Mouse (Mus musculus): ENCODE data around the gene Fntb.
"Not testable (repeated sequence)": the region's sequence is repeated elsewhere in the genome, so short reads cannot be mapped to it uniquely, and the experiment has no call there.

Gene Fntb

DNA sequence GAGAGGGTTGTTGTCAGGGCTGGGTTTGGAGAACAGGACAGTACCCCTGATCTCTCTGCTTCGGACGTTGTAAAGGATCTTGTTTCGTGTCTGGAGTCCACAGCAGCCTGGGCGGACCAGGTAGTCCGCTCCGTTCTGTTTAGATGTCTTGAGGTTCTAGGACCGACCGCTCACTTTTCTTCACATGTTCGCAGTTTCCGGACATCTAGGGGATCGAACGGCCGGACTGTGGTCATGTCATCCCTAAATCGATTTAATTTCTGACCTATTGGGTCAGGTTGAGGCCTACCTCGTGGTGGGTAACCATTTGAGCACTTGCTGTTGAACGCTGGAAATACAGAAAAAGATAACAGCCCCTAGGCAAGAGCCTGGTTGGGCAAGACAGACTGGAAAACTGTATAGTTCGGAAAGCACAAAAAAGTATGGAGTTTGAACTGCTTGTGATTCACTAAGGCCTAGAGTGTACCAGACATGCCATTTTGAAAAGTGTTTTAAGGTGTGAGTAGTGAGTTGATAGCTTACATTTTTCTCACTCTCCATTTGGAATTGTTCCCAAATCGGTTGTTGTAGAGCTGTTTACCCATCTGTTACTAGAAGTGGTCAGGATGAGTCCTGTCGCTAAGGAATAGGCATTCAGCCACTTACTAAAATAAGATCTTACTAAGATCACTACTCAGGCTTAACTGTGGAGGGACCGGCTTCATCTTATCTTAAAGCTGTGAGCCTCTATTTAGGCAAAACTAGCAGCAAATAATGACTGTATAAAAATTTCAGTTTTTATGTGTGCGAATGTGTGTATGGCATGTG, 72.7 kb downstream of the Fntb start:
- no peak for DNase-seq

DNA sequence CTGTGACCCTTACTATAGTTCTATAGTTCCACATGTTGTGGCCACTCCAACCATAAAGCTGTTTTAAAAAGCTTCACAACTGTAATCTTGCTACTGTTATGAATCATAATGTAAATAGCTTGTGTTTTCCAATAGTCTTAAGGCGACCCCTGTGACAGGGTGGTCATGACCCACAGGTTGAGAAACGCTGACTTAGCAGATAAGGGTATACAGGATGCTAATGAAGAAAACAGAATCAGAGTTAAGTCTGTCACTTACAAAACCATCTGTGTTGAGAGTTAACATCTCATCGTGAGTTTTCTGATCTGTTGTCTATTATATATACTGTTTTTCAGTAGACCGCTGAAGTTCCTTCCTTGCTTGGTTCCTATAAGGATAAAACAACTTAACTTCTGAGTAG, 73.9 kb downstream of the Fntb start:
- no peak for DNase-seq

DNA sequence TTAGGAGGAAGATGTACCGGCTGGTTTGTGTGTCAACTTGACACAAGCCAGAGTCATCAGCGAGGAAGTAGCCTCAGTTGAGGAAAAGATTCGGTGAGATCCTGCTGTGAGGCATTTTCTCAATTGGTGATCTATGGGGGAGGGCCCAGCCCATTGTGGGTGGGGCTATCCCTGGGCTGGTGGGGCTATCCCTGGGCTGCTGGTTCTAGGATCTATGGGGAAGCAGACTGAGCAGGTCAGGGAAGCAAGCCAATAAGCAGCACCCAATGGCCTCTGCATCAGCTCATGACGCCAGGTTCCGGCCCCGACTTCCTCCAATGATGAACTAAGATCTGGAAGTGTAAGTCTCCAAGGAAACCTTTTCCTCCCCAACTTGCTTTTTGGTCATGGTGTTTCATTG, 74.7 kb downstream of the Fntb start:
- no peak for DNase-seq

DNA sequence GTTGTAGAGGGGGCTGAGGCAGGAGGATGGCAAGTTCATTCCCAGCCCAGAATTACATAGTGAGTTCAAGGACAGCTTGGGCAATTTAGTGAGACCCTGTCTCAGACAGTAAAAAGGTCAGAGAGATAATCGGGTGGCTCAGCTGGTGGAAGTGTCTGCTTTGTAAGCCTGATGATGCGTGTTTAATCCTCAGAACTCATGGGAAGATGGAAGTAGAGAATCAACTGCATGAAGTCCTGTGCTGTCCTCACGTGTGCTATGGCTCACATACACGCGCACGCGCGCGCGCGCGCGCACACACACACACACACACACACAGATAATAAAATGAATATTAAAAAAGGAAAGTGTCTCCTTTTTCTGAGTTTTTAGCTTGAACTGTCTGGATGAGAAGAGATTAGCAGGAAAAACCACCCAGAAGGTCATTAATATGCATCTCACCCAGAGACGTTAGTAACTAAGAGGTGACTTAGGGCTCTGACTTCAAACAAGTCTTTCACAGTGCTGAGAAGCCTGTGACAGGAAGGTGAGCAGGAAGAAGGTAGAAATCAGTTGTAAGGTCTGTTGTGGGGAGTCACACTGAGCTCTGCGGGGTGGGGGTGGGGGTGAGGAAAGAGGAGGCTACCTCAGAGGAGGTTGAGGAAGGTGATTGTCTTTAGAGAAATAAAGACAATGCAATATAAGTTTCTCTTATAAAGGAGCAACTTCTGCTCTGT, 79.1 kb downstream of the Fntb start:
- DNase-seq, result no peak

DNA sequence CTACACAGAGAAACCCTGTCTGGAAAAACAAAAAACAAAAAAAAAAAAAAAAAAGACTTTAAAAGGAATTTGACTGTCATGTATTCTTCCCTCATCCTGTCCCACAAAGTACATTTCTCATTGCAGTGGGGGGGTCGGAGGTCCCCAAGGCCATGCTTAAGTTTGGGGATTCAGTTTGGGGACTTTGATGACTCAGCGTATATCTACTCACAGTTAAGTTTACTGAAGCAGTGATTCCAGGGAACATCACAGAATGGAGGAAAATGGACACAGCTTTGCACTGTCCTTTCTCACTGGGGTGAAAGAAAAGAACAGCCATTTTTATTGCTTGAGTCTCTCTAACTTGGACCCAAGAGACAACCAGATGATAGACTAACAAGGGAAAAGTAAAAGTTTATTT, 87.0 kb downstream of the Fntb start:
- no peak for DNase-seq

DNA sequence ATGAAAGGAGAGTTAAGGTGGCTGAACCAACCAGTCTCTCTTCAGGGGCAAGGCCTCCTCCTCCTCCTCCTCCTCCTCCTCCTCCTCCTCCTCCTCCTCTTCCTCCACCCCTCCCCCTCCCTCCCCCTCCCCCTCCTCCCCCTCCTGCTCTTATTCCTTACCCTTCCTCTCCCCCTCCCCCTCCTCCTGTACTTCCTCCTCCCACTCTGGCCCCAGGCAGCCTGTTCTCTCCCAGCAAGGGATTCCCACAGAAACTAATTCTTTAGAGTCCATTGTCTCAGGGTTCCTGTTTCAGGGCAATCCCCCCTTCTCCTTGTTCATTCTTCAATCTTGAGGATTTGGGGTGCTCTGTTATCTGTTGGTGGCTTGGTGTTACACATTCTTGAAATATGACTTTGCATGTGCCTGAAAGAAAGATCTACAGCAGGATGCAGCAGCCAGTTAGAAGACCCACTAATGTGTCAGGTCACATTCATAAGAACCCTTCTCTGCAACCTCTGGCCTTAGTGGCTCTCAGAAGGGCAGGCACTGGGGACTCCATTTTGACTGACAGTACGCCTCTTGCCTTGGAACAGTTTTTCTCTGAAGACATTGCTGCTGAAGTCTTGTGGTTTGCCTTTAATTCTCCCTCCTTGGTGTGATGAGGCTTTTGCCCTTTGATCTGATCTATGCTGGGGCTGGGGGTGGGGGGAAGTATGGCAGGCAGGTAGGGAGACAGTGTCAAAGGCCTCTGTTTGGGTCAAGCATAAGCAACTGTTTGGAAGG, 88.2 kb downstream of the Fntb start:
- no peak for DNase-seq

DNA sequence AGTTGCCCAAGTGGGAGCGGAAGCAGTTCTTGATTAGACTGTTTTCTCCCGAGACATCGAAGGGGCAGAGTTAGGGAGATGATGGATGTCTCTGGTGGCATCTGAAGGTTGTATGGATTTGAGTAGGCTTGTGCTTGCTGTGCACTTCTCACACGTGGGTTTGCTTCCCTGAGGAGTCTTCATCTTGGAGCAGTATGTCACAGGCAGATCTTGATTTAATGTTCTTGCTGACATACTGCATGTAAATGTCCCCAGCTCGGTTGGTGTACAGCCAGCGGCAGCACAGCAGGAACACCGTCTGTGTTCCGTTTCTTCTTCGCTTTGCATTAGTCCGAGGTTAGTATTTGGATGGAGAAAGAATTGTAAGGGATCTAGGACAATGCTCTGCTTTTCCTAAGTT, 91.7 kb downstream of the Fntb start:
- DNase-seq, result peak; percentile 58 to 67

DNA sequence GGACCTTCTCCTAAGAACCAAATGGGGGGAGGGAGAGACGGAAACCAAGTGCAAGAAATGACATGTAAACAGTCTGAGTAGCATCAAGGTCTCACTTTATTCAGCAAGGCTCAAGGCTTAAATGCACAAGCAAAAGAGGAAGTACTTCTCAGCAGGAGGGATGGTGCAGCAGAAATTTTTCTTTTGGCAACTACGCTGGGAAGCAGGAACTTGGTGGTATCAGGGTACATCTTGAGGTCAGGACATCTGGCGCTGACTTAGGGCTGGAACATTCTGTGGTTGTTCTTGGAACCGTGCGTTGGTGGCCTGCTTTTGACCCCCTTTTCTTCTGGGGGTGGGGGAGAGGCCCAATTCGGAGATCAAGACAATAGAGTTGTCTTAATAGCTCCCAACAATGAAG, 93.4 kb downstream of the Fntb start:
- DNase-seq, result not testable (repeated sequence)

DNA sequence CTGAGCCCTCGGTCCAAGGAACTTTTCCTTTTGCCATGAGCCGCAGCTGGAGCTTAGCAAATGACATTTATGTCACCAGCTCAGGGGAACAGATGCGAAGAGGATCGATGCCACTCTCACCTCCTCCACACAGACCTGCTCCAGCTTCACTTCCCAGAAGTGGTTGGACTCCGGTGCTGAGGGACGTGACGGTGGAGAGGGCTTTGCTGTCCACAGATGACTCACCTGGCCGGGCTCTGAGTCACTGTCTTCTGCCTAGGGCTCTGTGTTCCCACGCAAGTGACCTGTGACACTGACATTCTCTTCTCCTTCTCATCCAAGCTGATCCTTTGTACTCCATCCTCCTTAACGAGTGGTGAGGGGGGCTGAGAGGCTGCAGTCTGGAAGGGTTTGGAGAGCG, 98.3 kb downstream of the Fntb start:
- no peak for DNase-seq

DNA sequence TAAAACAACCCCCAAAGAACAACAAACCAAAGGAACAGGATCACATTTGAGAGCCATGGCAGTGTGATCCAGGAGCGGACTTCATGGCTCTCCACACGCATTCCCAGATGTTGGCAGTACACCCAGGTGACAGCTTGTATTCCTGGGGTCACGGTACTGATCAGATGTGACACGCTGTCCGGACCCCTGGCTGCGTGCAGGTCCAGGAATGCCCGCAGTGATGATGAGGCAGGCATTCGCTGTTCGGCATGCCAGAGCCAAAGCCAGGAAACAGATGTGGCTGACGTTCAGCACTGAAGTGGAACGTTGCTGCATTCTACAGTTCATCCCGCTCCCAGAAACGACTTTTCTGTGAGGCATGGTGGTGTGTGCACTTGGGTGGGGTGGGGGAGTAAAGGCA, 99.9 kb downstream of the Fntb start:
- DNase-seq, result no peak

DNA sequence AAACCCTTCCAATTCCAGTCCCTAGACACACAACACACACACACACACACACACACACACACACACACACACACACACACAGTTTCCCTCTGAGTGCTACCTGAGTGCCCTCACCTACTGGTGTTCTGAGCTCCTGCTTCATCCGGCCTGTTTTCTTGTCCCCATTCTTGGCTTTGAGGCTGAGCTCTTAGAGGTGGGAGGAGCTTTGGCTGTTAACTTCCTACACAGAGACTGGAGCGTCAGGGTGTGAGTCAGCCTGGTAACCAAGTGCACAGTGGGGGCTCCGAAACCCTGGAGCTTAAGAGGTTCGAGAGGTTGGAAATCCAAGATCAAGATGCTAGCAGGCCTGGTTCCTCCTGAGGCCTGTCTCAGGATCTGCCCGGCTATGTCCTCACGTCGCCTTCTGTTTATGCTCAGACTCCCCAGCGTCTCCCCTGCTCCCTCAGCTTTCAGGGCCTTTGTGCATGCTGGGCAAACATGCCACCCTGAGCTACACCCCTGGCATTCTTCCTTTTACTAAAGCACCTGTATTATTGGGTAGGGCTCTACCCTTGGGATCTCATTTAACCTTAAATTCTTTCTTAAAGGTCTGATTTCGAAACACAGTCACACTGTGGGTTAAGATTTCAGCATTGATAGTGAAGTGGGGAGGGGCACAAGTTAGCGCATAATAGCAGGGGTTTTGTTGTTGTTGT, 102.3 kb downstream of the Fntb start:
- DNase-seq, result peak; percentile 29 to 45

DNA sequence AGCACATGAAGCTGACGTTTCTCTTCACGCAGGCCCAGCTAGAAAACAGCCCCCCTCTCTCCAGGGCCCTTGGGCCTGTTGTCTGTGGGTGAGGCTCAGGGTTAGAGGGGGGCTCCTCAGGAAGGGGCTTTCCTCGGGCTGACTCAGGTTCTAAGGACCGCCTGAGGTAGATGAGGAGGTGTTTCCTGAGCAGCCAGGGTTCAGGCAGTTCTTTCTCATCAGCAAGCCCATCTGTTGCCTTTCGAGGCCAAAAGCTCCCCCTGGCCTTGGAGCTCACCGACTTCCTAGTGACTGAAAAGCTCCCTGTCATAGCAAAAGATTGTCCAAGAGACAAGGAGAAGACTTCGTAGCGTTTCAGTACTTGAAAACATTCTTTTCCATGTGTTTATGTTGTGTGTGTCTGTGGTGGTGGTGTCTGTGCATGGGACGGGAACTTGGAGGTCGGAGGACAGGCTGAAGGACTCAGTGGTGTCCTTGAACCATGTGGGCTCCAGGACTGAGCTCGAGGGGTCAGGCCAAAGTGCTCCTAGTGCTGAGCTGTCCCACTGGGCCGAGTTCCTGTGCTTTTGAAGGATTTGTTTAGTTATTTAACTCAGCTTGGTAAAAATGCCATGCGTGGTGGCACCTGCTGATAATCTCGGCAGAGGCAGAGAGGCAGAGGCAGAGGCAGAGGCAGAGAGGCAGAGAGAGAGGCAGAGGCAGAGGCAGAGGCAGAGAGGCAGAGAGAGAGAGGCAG, 103.2 kb downstream of the Fntb start:
- DNase-seq, result peak; percentile 54 to 55

DNA sequence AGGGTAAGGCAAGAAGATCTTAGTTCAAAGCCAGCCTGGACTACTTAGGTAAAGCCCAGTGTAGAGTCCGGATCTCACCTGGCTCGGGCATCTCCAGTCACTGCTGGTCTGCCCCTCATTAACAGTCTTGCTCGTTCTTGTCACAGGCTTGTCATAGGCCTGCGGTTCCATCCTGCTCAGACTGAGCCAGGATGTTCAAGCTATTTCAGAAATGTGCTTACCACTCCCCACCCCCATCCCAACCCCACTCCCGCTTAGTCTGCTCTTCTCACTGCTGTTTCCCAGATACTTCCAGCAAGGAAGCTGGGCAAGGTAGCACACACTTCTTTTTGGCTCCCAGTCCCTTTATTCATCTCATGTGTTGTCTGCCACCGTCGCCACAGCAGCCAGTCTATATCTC, 104.2 kb downstream of the Fntb start:
- DNase-seq, result no peak

DNA sequence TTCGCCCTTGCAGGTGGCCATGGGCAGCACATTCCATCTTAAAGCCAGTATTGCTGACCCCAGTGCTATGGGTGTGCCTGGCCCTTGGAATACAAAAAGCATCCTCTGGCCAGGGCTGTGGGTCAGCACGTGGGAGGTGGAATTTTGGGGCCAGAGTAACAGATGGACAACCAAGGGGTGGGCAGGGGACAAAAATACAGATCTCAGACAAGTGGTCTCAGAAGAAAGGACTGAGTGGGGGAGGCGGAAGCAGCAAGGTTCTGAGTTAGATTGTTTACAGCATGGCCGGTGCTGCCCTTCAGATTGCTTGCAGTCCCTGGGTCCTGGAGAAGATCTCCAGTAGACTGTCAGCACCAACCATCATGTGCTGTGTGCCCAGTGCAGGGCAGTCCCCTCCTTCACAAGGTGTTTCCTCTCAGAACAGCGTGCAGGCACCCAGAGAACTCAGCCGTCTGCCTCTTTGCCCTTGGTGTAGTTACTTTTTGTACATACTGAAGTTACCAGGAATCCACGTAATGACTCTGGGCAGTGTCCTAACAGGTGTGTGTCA, 107.5 kb downstream of the Fntb start:
- peak in 1 of 2 experiments; percentile 34 for DNase-seq

DNA sequence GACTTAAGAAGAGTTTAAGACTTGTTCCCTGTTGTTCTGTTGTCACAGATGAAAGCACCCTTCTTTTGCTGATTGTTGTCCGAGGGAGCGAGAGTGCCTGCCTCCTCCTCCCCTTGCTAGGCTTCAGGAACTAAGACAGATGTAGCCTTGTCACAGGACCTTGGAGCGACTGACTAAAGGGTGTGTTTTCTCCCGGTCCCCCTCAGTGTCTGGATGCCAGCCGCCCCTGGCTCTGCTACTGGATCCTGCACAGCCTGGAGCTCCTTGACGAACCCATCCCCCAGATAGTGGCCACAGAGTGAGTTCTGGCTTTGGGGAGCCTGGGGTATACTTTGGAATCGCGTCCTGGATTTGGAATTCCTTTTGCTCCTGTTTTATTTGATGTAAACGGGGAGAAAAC, 109.4 kb downstream of the Fntb start:
- no peak for DNase-seq

DNA sequence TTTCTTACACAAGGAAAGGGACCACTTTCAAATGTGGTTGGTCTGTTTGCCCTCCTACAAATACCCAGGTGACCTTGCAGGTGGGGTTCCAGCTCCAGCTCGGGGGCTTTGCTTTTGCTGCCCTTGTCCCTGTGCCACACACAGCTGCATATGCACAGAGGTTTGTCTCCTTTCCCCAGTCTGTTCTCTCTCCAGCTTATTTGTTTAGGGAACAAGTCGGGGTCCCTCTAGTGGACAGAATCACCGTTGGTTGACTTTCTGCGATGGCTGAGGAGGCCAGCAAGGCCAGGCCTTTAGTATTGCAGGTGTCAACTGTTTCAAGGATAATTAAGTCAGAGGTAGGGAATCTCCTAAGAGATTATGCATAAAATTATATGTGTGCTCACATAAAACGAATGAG, 113.9 kb downstream of the Fntb start:
- DNase-seq, result peak; percentile 84 to 88

DNA sequence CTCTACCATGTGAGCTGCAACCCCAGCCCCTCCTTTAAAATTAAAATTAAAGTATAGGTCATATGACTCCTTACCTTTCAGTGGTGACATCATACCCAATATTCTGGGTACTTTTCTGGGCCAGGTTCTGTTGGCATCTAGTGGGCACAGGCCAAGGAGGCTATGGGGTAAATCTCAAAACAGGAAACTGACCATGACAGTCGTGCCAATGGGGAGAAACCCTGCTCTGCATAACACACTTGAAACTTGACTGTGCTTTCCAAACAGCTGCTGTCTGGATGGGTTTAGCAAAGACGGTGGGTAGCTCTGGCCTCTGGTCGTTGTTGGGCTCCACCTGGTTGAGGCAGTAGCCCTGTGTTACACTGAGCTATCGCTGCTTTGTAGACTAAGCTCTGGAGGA, 114.7 kb downstream of the Fntb start:
- no peak for DNase-seq

DNA sequence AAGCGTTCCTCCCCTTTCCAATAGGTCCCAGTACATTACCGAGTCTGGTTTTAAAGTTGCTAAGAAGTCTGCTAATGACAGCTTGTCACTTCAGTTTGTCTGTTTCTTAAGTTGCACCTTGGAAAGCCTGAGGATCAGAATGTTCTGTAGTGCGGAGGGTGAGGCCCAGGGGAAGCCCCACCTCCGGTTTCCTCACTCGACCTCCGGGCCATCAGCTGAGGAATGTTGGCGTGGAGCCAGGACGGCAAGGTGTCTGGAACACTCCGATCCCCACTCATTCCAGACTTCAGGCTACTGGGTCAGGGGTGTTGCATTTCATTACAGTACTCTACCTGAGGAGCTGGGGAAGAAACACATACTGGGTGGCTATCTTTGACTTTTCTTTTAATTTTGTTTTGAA, 118.4 kb downstream of the Fntb start:
- peak; percentile 42 to 51 for DNase-seq

DNA sequence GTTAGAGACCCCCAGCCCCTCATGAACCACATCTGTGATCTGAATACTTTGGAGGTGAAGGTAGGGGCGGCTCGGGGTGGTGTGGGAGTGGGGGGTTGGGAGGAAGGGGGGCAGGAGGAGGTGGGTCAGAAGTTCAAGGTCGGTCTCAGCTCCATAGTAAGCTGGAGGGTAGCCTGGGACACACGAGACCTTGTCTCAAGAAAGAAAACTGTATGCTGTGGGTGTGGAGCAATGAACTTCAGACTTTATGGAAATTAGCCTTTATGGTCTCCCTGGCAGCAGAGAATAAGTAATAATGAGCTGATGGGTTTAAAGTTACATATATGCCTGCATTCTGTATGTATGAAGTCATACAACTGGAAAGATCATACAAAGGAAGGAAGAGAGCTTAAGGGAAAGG, 119.7 kb downstream of the Fntb start:
- DNase-seq, result no peak

DNA sequence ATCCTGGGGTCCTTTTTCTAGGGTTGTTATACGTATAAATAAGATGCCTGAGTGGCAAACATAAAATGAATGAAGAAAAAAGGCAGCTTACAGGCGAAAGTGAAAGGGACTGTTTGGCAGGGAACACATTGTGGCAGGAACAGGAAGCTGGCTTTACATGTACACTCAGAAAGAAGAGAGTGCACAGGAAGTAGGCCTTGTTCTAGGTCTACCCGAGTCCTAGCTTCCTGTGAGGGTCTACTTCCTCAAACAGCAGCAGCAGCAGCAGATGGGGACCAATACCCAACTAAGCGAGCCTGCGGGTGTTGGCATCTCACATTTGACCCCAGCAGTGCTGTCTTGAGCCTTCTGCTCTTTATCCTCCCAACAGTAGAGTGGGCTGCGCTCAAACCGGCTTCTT, 121.4 kb downstream of the Fntb start:
- no peak for DNase-seq

DNA sequence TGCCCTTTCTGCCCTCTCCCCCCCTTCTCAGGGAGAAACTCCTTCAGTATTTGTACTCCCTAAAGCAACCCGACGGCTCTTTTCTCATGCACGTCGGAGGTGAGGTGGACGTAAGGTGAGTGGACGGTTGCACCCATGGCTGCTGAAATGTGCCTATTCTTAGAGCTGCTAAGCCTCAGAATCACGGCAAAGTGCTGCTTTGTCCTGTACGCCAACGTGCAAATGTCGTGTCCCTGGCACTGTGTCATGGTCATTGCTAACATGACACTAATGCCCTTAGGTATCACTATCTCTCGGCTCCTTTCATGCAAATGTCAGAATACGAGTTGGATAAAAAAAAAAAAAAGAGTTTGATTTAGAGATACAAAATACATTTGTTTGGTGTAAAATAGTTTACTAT, 122.6 kb downstream of the Fntb start:
- no peak for DNase-seq

All from cerebellum, postnatal 10 days (tissue).